Comparison of ENCODE assay signal across 10 mouse cellular contexts in genomic region chr1:125525965-125526665, GRCm38 (mm10). TPM values are rescaled to one million over a fixed set of nuclear protein-coding genes. Genes with fewer than 3 reads are reported as not detected.
DNase-seq lines count a peak whose midpoint lies in the region; ATAC-seq and TF ChIP-seq lines count a peak whose summit lies in the region.
"Had no signal": no experiment of that assay in that cellular context is flagged by ENCODE, and none has a peak within 500 bp of the region (broad histone marks: within the 10 kb centered on the region; RNA-seq: fewer than 3 reads in every experiment).

No protein-coding gene starts in this region.

- TF ChIP-seq CTCF in intestine, postnatal 0 days (IDR thresholded peaks at IDR 0.05; ENCODE audit: low read depth): no peak

- H3K9me3 ChIP-seq in forebrain, embryonic 12.5 days: no peaks in the 10 kb centered on the region
- no peaks in the 10 kb centered on the region for H3K9me3 ChIP-seq in forebrain, embryonic 11.5 days (ENCODE audit: control insufficient read depth, low read length)
- no peaks in the 10 kb centered on the region for H3K9me3 ChIP-seq in intestine, postnatal 0 days (ENCODE audit: control insufficient read depth)
- H3K9me3 ChIP-seq: liver, embryonic 15.5 days had no signal

- H3K4me3 ChIP-seq in forebrain, embryonic 12.5 days (replicated peaks): no peak overlapping the region
- H3K4me3 ChIP-seq in forebrain, embryonic 11.5 days (ENCODE audit: low read depth, low read length): no peak overlapping the region
- no peak overlapping the region for H3K4me3 ChIP-seq in intestine, postnatal 0 days (ENCODE audit: low read depth, low read length)
- H3K4me3 ChIP-seq: liver, embryonic 15.5 days had no signal

- 70% methylated on average over 7 of the region's 7 CpGs for WGBS in forebrain, embryonic 12.5 days
- 79% methylated on average over 7 of the region's 7 CpGs for WGBS in forebrain, embryonic 11.5 days
- WGBS in intestine, postnatal 0 days: 24% methylated on average over 7 of the region's 7 CpGs

- H3K27ac ChIP-seq in forebrain, embryonic 12.5 days: no peak overlapping the region
- H3K27ac ChIP-seq in forebrain, embryonic 11.5 days (ENCODE audit: low read depth, low read length): no peak overlapping the region
- H3K27ac ChIP-seq in intestine, postnatal 0 days (ENCODE audit: low read depth, low read length): peak overlapping the region; percentile 47; the same call in 1 of the 2 replicates
- H3K27ac ChIP-seq: liver, embryonic 15.5 days had no signal

- no peaks in the 10 kb centered on the region for H3K4me1 ChIP-seq in forebrain, embryonic 12.5 days
- H3K4me1 ChIP-seq in forebrain, embryonic 11.5 days (replicated peaks; ENCODE audit: control insufficient read depth, insufficient read depth, low read length): no peaks in the 10 kb centered on the region
- H3K4me1 ChIP-seq in intestine, postnatal 0 days (replicated peaks; ENCODE audit: control insufficient read depth, insufficient read depth, low read length): peaks cover 3% of the 10 kb centered on the region
- H3K4me1 ChIP-seq: liver, embryonic 15.5 days had no signal

- H3K9ac ChIP-seq in forebrain, embryonic 12.5 days: no peak overlapping the region
- no peak overlapping the region for H3K9ac ChIP-seq in forebrain, embryonic 11.5 days (ENCODE audit: low read length)
- H3K9ac ChIP-seq in intestine, postnatal 0 days (ENCODE audit: low read depth, low read length): no peak overlapping the region
- H3K9ac ChIP-seq: liver, embryonic 15.5 days had no signal

- no peak overlapping the region for H3K4me2 ChIP-seq in forebrain, embryonic 12.5 days
- no peak overlapping the region for H3K4me2 ChIP-seq in forebrain, embryonic 11.5 days (ENCODE audit: low read depth, low read length, severe bottlenecking)
- H3K4me2 ChIP-seq in intestine, postnatal 0 days (replicated peaks; ENCODE audit: low read depth): 0 out of 2 replicates have a peak overlapping the region, but pooled peaks have one; percentile 1
- H3K4me2 ChIP-seq: liver, embryonic 15.5 days had no signal

- no peak for DNase-seq in forebrain, embryonic 11.5 days (ENCODE audit: low spot score)
- peak; percentile 17 to 26 for DNase-seq in gastrocnemius, adult 8-10 months (ENCODE audit: low spot score in 2 of 2)
- no peak for DNase-seq in cerebellum, postnatal 25 days
- DNase-seq: B cell, adult 2 months had no signal

- no peaks in the 10 kb centered on the region for H3K36me3 ChIP-seq in forebrain, embryonic 12.5 days (replicated peaks)
- H3K36me3 ChIP-seq in forebrain, embryonic 11.5 days (ENCODE audit: control insufficient read depth, insufficient read depth, low read length): no peaks in the 10 kb centered on the region
- H3K36me3 ChIP-seq in intestine, postnatal 0 days (ENCODE audit: control insufficient read depth, insufficient read depth): no peaks in the 10 kb centered on the region
- H3K36me3 ChIP-seq: liver, embryonic 15.5 days had no signal

- H3K27me3 ChIP-seq in forebrain, embryonic 12.5 days: no peaks in the 10 kb centered on the region
- no peaks in the 10 kb centered on the region for H3K27me3 ChIP-seq in forebrain, embryonic 11.5 days (ENCODE audit: control insufficient read depth, insufficient read depth, low read length)
- H3K27me3 ChIP-seq in intestine, postnatal 0 days (replicated peaks; ENCODE audit: control insufficient read depth, insufficient read depth, low read length): no peaks in the 10 kb centered on the region
- H3K27me3 ChIP-seq: liver, embryonic 15.5 days had no signal

- 0 out of 2 replicates have a peak, but pooled peaks have one; percentile 4 for ATAC-seq in forebrain, embryonic 12.5 days (ENCODE audit: low FRiP score)
- ATAC-seq in forebrain, embryonic 11.5 days (replicated peaks; ENCODE audit: low FRiP score): no peak
- peak; percentile 66 for ATAC-seq in intestine, postnatal 0 days
- peak; percentile 50 for ATAC-seq in megakaryocyte progenitor cell, adult 5-6 weeks (replicated peaks; ENCODE audit: poor library complexity)
- ATAC-seq in erythroid progenitor cell, adult 5-6 weeks (replicated peaks; ENCODE audit: low FRiP score, poor library complexity, severe bottlenecking): no peak
- no peak for ATAC-seq in cerebellum, adult (ENCODE audit: insufficient number of reproducible peaks, low FRiP score, low TSS enrichment)

RNA-seq across cellular contexts. Expression of gene Slc35f5, which starts 34.3 kb away (rescaled TPM):
- polyA plus RNA-seq in forebrain, embryonic 12.5 days (2016; fragmentation: Nextera tagmentation; extraction: Ambion mirVana): 22.5 and 22.6 TPM in 2 replicates
- 20.3 and 24.3 TPM in 2 replicates for polyA plus RNA-seq in forebrain, embryonic 11.5 days (2014; fragmentation: Nextera tagmentation; extraction: Ambion mirVana)
- 10 to 100 TPM; 22.7 to 34.2 (median 28.1) TPM for total RNA-seq in gastrocnemius, adult 8-10 months (2022)
- polyA plus RNA-seq in intestine, postnatal 0 days (2015; fragmentation: Nextera tagmentation; extraction: Ambion mirVana): 36.2 and 37.4 TPM in 2 replicates
- total RNA-seq in megakaryocyte progenitor cell, adult 5-6 weeks (2015): 10.4 and 11.1 TPM in 2 replicates
- 8.9 and 14.0 TPM in 2 replicates for total RNA-seq in megakaryocyte progenitor cell, adult 5-6 weeks (2017)
- total RNA-seq in erythroid progenitor cell, adult 5-6 weeks (2015; ENCODE audit: low replicate concordance): 9.4 and 11.3 TPM in 2 replicates
- total RNA-seq in erythroid progenitor cell, adult 5-6 weeks (2017; ENCODE audit: low replicate concordance): 0.30 and 1.0 TPM in 2 replicates

Comparison
In these comparisons a context has a peak if more than half of its experiments do, and no peak if none do; other contexts are left out.
1. ATAC-seq: peak in forebrain, embryonic 12.5 days (single experiment), intestine, postnatal 0 days (single experiment) and megakaryocyte progenitor cell, adult 5-6 weeks (single experiment); none in forebrain, embryonic 11.5 days (single experiment), erythroid progenitor cell, adult 5-6 weeks (single experiment) and cerebellum, adult (single experiment).
2. DNase-seq: peak in gastrocnemius, adult 8-10 months (2 of 2); none in forebrain, embryonic 11.5 days (single experiment) and cerebellum, postnatal 25 days (0 of 2).